Mouse (Mus musculus): ENCODE results near the gene Kcnn1. TPM values are rescaled to one million over a fixed set of nuclear protein-coding genes. Genes with fewer than 3 reads are reported as not detected.

Gene Kcnn1
- polyA plus RNA-seq, 1 experiment from 2014 or later = 0.72 TPM

DNA sequence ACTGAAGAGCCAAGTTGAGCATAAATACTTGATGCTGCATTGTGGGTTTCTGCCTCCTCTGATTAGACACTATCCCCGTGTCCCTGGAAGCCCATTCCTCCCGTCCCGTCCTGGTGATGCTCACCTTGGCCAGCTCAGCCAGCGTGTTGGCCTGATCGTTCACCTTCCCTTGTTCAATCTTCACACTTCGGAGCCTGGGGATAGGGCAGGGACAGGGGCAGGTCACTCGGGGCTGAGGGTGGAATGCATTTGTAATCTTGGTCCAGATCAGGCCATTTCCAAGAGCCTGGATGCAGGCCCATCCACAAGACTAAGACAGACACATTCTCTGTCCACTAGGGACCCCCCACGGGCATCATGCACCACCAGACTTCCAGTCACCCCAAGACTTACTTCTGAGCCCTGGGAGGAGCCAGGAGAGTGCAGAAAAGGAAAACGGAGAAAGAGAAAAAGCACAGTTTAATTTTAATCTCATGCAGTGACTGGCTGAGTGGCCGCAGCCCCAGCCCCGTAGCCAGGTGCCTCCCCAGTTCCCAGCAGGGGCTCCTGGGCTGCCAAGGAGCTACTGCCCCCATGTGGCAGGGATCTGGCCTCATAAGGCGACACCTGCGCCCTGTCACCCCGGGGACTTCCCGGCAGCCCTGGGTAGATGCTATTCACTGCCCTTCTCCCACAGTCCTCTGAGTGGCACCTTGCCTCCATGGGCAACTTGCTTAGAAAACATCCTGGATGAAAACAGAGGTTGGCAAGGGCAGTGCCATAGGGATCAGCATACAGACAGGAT, 16.5 kb downstream of the Kcnn1 start:
- Histone ChIP-seq H3K9ac (no peak overlapping the region), H3K4me1 (peaks cover 65% of the 10 kb centered on the region), H3K4me3 (no peak overlapping the region), H3K9me3 (replicated peaks) (no peaks in the 10 kb centered on the region), H3K36me3 (no peaks in the 10 kb centered on the region), H3K4me2 (no peak overlapping the region), H3K27me3 (replicated peaks) (peaks cover 50% of the 10 kb centered on the region), H3K27ac (no peak overlapping the region)
- ATAC-seq = no peak
- WGBS (ENCODE audit: insufficient replicate concordance) = 49% methylated on average over 15 of the region's 15 CpGs

DNA sequence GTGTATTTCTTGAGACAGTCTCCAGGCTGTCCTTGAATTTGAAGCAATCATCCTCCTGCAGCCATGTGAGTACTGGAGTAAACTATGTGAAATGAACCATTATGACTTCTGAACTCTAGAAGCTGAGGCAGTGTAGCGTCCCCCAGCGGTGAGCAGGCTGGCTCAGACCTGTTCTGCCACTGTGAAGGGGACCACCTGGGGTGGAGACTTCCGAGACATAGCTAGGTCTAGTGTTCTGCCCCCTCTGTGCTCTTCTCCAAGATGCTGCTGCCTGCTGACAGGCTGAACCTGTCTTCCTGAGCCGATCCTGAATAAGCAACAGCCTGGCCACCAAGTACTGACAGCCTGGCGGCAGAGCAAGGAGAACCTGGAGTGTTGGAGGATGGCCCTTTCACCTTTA, 17.9 kb downstream of the Kcnn1 start:
- Histone ChIP-seq H3K36me3 (no peaks in the 10 kb centered on the region), H3K9me3 (replicated peaks) (no peaks in the 10 kb centered on the region), H3K4me2 (no peak overlapping the region), H3K4me3 (no peak overlapping the region), H3K27me3 (replicated peaks) (peaks cover 38% of the 10 kb centered on the region), H3K4me1 (peaks cover 72% of the 10 kb centered on the region), H3K27ac (peak overlapping the region; percentile 99), H3K9ac (peak overlapping the region; percentile 59)
- 43% methylated on average over 5 of the region's 5 CpGs for WGBS (ENCODE audit: insufficient replicate concordance)
- no peak for ATAC-seq

DNA sequence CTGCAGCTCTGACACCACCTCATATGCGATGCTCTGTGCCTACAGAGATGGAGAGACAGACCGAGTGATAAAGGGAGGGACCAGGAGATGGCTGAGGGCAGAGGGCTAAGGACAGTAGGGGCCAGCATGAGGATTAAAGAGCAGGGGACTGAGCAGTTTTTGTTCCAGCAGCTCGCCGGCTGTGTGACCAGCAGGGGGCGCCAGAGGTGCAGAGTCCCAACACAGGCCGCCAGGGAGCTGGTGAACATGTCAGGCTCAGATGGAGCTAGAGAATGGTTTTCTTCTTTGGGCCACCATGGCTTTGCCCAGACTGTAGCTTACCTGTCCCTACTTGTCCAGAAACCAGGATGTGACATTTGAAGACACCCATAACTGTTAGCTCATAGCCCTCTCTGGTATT, 18.5 kb downstream of the Kcnn1 start:
- peak overlapping the region; percentile 99 for H3K27ac ChIP-seq

DNA sequence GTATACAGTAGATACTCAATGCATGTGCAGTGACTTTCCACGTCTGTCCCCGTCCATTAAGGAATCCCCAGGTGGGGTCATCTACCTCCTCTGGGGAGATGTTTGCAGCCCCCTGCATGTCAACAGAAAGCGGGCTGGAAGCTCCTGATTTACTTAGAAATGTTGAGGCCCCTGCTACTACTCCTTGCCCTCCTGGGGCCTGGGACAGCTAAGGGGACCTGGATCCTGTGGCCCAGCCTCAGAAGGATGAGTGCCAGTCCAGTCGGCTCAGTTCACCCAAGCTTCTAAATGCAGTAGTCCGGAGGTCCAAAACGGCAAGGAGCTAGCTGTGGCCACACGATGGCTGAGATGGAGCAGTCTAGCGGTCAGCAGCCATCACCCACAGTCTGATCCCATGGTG, 19.1 kb downstream of the Kcnn1 start:
- WGBS (ENCODE audit: insufficient replicate concordance) = 66% methylated on average over 8 of the region's 8 CpGs
- Histone ChIP-seq H3K9me3 (replicated peaks) (no peaks in the 10 kb centered on the region), H3K4me1 (peaks cover 70% of the 10 kb centered on the region), H3K36me3 (no peaks in the 10 kb centered on the region), H3K27ac (peak overlapping the region; percentile 99), H3K9ac (peak overlapping the region; percentile 83), H3K4me2 (peak overlapping the region; percentile 81), H3K4me3 (no peak overlapping the region), H3K27me3 (replicated peaks) (peaks cover 27% of the 10 kb centered on the region)
- ATAC-seq = no peak

More for the DNA sequence above, 18.5 kb downstream of the Kcnn1 start:
- Histone ChIP-seq H3K9me3 (replicated peaks) (no peaks in the 10 kb centered on the region), H3K36me3 (no peaks in the 10 kb centered on the region), H3K4me1 (peaks cover 74% of the 10 kb centered on the region), H3K27me3 (replicated peaks) (peaks cover 33% of the 10 kb centered on the region), H3K9ac (peak overlapping the region; percentile 83), H3K4me2 (peak overlapping the region; percentile 81), H3K4me3 (no peak overlapping the region)
- 3% methylated on average over 6 of the region's 6 CpGs for WGBS (ENCODE audit: insufficient replicate concordance)
- ATAC-seq = no peak

DNA sequence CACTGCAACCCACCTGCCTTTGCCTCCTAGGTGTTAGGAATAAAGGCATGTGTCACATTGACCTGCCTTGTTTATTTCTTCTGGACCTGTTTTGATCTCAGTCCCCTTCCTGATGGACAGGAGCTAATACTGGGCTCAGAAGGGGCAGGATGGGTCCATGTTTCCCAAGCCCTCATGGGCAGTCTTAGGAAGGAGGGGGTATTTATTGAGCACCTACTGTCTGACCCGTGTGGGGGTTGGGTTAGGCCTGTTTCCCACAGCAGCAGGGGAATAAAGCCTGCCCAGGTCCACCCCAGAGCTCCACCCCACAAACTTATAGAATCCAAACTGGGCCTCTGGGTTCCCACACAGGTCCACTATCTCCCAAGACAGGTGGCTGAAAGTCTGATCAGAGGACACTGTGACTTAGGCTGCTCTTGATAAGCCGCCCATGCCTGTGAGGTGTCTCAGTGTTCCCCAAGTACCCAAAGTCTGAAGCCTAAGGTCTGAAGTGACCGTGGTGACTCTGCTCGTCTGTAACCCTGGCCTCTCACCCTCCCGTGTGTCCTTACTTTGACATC, 19.8 kb downstream of the Kcnn1 start:
- Histone ChIP-seq H3K9ac (peak overlapping the region; percentile 83), H3K27me3 (replicated peaks) (peaks cover 20% of the 10 kb centered on the region), H3K9me3 (replicated peaks) (no peaks in the 10 kb centered on the region), H3K4me3 (peak overlapping the region; percentile 61), H3K27ac (peak overlapping the region; percentile 99), H3K36me3 (no peaks in the 10 kb centered on the region), H3K4me1 (peaks cover 74% of the 10 kb centered on the region), H3K4me2 (peak overlapping the region; percentile 81)
- peak; percentile 71 for ATAC-seq
- 28% methylated on average over 5 of the region's 5 CpGs for WGBS (ENCODE audit: insufficient replicate concordance)

GRCm38 (mm10) chr8:70842484-70842883, 20.6 kb downstream of the Kcnn1 start:
- H3K27me3 ChIP-seq (replicated peaks) = peaks cover 12% of the 10 kb centered on the region
- peaks cover 82% of the 10 kb centered on the region for H3K4me1 ChIP-seq
- no peak for ATAC-seq
- peak overlapping the region; percentile 61 for H3K4me3 ChIP-seq
- 66% methylated on average over 25 of the region's 25 CpGs for WGBS (ENCODE audit: insufficient replicate concordance)
- no peaks in the 10 kb centered on the region; the same call in 1 of the 2 replicates for H3K36me3 ChIP-seq
- H3K27ac ChIP-seq = peak overlapping the region; percentile 99
- H3K9ac ChIP-seq = peak overlapping the region; percentile 83
- H3K4me2 ChIP-seq = peak overlapping the region; percentile 81
- H3K9me3 ChIP-seq (replicated peaks) = no peaks in the 10 kb centered on the region

DNA sequence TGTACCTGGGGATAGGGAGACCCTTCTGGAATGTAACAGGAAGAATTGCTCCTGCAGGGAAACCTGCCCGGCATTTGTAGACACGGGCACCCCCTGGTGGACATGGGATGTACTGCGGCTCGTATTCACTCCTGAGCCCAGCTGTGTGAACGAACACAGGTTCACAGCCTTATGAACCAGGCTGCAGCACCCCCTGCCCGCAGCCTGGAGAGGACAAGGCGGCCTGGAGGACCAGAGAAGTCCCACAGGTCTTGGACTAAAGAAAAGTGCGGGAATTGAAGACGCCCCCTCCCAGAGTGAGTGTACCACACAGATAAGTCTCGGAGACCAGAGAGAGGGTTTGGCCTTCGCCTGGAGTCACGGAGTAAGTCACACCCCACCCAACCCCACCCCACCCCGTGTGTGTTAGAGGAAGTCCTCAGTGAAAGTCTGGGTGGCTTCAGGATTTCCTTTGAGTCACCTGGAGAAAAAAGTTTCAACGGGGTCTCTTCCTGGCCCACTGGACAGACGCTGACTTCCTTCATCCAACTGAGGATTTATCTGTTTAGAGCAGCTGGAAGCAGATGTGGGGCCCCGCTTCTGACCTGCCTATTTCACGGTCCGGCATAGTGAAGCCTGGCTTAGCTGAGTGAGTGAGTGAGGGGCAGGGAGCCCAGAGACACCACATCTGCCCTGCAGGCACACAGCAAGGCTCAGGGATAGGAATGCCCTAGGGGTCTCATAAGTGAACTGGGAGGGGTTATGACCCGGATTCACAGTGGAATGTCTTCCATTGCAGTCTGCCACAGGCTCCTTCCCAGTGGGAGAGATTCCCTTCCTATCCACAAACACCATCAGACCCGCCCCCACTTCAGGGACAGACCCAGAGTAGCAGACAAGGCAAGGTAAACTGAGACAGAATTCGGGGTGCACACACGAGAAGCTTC, 21.6 kb downstream of the Kcnn1 start:
- Histone ChIP-seq H3K27me3 (replicated peaks) (peaks cover 4% of the 10 kb centered on the region), H3K4me1 (peaks cover 87% of the 10 kb centered on the region), H3K27ac (peak overlapping the region; percentile 99), H3K9ac (peak overlapping the region; percentile 83), H3K4me2 (peak overlapping the region; percentile 81), H3K36me3 (peaks cover 10% of the 10 kb centered on the region), H3K4me3 (peak overlapping the region; percentile 61), H3K9me3 (replicated peaks) (no peaks in the 10 kb centered on the region)
- WGBS (ENCODE audit: insufficient replicate concordance) = 12% methylated on average over 22 of the region's 22 CpGs
- peak; percentile 49 for ATAC-seq

GRCm38 (mm10) chr8:70840590-70840989, 22.5 kb downstream of the Kcnn1 start:
- WGBS (ENCODE audit: insufficient replicate concordance) = 46% methylated on average over 10 of the region's 10 CpGs
- no peaks in the 10 kb centered on the region for H3K9me3 ChIP-seq (replicated peaks)
- H3K4me2 ChIP-seq = peak overlapping the region; percentile 81
- H3K9ac ChIP-seq = peak overlapping the region; percentile 83
- H3K4me3 ChIP-seq = peak overlapping the region; percentile 61
- peaks cover 88% of the 10 kb centered on the region for H3K4me1 ChIP-seq
- peak overlapping the region; percentile 99 for H3K27ac ChIP-seq
- ATAC-seq = no peak
- H3K36me3 ChIP-seq = peaks cover 18% of the 10 kb centered on the region
- H3K27me3 ChIP-seq (replicated peaks) = no peaks in the 10 kb centered on the region

DNA sequence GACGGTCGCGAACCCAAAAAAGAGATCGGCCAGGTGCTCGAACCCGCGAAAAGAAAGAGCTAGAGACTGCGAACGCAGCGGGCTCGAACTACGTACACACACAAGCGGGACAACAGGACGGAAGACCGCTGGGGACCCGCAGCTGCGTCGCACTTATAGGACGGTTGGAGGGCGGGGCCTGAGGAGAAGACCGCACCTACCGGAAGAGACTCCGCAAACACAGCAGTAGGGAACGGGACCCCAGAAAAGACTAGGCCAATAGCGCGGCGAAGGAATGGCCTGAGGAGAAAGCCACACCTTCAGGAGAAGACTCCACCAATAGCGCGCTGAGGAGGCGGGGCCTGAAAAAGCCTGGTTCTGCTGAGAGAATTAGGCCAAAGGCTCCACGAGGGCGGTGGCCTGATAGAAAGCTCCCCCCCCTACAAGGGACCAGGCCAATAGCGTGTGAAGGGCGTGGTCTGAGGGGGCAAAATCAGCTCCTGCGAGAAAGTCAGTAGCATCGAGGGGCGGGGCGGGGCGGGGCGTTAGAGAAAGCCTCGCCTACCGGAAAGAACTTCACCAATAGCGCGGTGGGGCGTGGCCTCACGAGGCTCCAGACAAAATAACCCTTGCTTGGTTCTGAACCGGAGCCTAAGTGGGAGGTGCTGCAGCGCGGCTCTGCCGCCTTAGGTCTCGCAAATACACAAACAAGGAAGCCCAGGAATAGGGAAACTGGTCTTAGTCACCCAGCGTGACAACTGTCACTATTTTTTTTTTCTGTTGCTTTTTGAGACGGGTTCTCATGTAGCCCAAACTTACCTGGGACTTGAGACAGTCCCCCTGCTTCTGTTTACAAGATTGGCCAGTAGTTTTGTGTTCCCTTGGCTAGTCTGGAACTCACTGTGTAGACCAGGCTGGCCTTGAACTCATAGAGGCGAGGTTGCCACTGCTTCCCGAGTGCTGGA, 23.4 kb downstream of the Kcnn1 start, which contains the start of gene Arrdc2:
Gene Arrdc2, minus strand, starts transcription at position 313 of the 944 bp plus-strand sequence.
- peak within 1 kb of the TSS; percentile 96 for H3K9ac ChIP-seq
- peaks cover 28% of the 10 kb centered on the region for H3K36me3 ChIP-seq
- no peaks in the 10 kb centered on the region for H3K27me3 ChIP-seq (replicated peaks)
- WGBS (ENCODE audit: insufficient replicate concordance) = 2% methylated on average over 55 of the region's 55 CpGs
- peaks cover 89% of the 10 kb centered on the region for H3K4me1 ChIP-seq
- H3K9me3 ChIP-seq (replicated peaks) = no peaks in the 10 kb centered on the region
- H3K4me2 ChIP-seq = peak within 1 kb of the TSS; percentile 81
- ATAC-seq = peak; percentile 87
- peak within 1 kb of the TSS; percentile 99 for H3K27ac ChIP-seq
- H3K4me3 ChIP-seq = peak within 1 kb of the TSS; percentile 72

DNA sequence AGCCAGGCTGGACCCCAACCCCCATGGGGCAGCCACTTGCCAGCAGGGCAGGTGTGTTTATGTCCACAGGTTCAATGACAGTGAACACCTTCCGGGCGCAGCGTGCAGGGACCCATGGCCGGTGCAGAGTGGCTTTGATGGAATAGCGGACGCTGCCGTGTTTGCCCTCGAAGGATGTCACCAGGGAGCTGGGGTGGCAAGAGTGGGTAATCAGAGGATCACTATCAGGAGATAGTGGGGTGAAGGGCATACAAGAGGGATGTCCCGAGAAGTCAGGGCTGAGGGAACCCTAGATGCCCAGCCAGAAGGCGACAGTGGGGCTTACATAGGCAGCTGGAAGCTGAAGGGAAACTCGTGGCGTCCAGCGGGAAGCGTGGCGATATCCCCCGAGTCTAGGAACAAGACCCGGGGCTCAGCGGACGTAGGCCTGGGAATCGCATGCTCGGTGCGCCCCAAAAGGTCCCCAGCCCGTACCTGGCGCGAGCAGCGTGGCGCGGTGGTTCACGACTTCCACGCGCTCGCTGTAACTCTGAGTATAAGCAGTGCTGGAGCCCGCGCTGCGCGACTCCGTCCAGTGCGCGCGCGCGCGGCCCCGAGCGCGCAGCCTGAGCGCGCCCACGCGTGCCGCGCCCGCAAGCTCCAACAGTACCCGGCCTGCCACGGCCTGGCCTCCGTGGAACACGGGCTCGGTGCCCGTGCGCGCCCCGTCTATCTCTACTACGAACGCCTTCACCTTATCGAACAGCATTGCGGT, 24.2 kb downstream of the Kcnn1 start:
- Histone ChIP-seq H3K9ac (peak overlapping the region; percentile 96), H3K36me3 (peaks cover 36% of the 10 kb centered on the region), H3K4me1 (peaks cover 89% of the 10 kb centered on the region), H3K9me3 (replicated peaks) (no peaks in the 10 kb centered on the region), H3K27me3 (replicated peaks) (no peaks in the 10 kb centered on the region), H3K4me2 (peak overlapping the region; percentile 81), H3K4me3 (peak overlapping the region; percentile 72), H3K27ac (peak overlapping the region; percentile 99)
- peak; percentile 13 for ATAC-seq
- 3% methylated on average over 62 of the region's 66 CpGs for WGBS (ENCODE audit: insufficient replicate concordance)
